Mouse (Mus musculus) liver, embryonic 15.5 days (tissue): ENCODE measurements around the gene Olfr146. TPM values are rescaled to one million over a fixed set of nuclear protein-coding genes. Genes with fewer than 3 reads are reported as not detected.

Experiments used
- ATAC-seq: fragments of 200-750 bp; cut with Nextera tagmentation; 2 replicates; pipeline ENCODE4 v1.8.0; 2017; ENCODE audit warnings: moderate number of reproducible peaks, mild to moderate bottlenecking, moderate library complexity; ENCODE audit not compliant: insufficient read depth
- H3K27ac ChIP-seq: fragments of 300-500 bp; sonication (generic); replicated peaks from 2 replicates; pipeline ENCODE4 v1.5.1; 2015; ENCODE audit warnings: mild to moderate bottlenecking, inconsistent platforms
- H3K27me3 ChIP-seq: fragments of 300-500 bp; sonication (generic); 2 replicates; pipeline ENCODE4 v1.6.1; 2015; ENCODE audit warnings: mild to moderate bottlenecking, inconsistent platforms
- H3K36me3 ChIP-seq: fragments of 300-500 bp; sonication (generic); replicated peaks from 2 replicates; pipeline ENCODE4 v1.6.1; 2015; ENCODE audit warnings: moderate library complexity, mild to moderate bottlenecking, inconsistent platforms
- H3K4me1 ChIP-seq: fragments of 300-500 bp; sonication (generic); replicated peaks from 2 replicates; pipeline ENCODE4 v1.6.1; 2015; ENCODE audit warnings: inconsistent platforms
- H3K4me2 ChIP-seq: fragments of 300-500 bp; sonication (generic); 2 replicates; pipeline ENCODE4 v1.6.1; 2015; ENCODE audit warnings: moderate library complexity, mild to moderate bottlenecking, inconsistent platforms
- H3K4me3 ChIP-seq: fragments of 300-500 bp; sonication (generic); replicated peaks from 2 replicates; pipeline ENCODE4 v1.5.1; 2015; ENCODE audit warnings: mild to moderate bottlenecking, inconsistent platforms
- H3K9ac ChIP-seq: fragments of 300-500 bp; sonication (generic); 2 replicates; pipeline ENCODE4 v1.6.1; 2015; ENCODE audit warnings: moderate library complexity, mild to moderate bottlenecking, inconsistent platforms
- H3K9me3 ChIP-seq: fragments of 300-500 bp; sonication (generic); replicated peaks from 2 replicates; pipeline ENCODE4 v1.6.1; 2016; ENCODE audit warnings: inconsistent platforms
- WGBS: fragments of 180-500 bp; shearing (Covaris S2); methylation state at CpG from one replicate; pipeline ENCODE4 v1.1.7; 2015; ENCODE audit warnings: mixed read lengths; ENCODE audit not compliant: insufficient replicate concordance; 5-methylcytosine and 5-hydroxymethylcytosine counted together
- microRNA-seq: library from miRNA; unstranded; fragments of <30 nt; microRNA quantifications from one replicate; pipeline ENCODE4, GENCODE M21; 2016
- polyA plus RNA-seq: library from polyadenylated mRNA; unstranded; fragments of >200 nt; fragmentation: Nextera tagmentation; extraction: Ambion mirVana; gene quantifications from 2 replicates; pipeline ENCODE4 v1.2.1, GENCODE M21; 2015

Gene Olfr146
- not detected in 2 replicates for polyA plus RNA-seq

- Histone ChIP-seq H3K36me3 (no peaks in the 10 kb centered on the region), H3K4me2 (no peak within 1 kb of the TSS), H3K4me1 (no peaks in the 10 kb centered on the region), H3K27me3 (no peaks in the 10 kb centered on the region), H3K27ac (no peak within 1 kb of the TSS), H3K9ac (no peak within 1 kb of the TSS), H3K4me3 (no peak within 1 kb of the TSS), H3K9me3 (no peaks in the 10 kb centered on the region)
- 51% methylated on average over 1 of the region's 1 CpGs for WGBS
- ATAC-seq, result no peak
Observed at GRCm38 (mm10) chr9:39023277-39023676, at the start of gene Olfr146. Olfr146 (minus strand) TSS chr9:39023377.

GRCm38 (mm10) chr9:39064851-39065250 is 41.7 kb upstream of the Olfr146 start, which contains the start of gene Olfr937:
Olfr937 (minus strand) TSS chr9:39064951.
- no peaks in the 10 kb centered on the region for H3K36me3 ChIP-seq
- no peak within 1 kb of the TSS for H3K4me3 ChIP-seq
- no peaks in the 10 kb centered on the region for H3K4me1 ChIP-seq
- 60% methylated on average over 1 of the region's 1 CpGs for WGBS
- no peaks in the 10 kb centered on the region for H3K27me3 ChIP-seq
- no peak within 1 kb of the TSS for H3K27ac ChIP-seq
- H3K9ac ChIP-seq, result no peak within 1 kb of the TSS
- no peak for ATAC-seq
- no peak within 1 kb of the TSS for H3K4me2 ChIP-seq
- H3K9me3 ChIP-seq, result no peaks in the 10 kb centered on the region

- H3K27ac ChIP-seq, result no peak within 1 kb of the TSS
- H3K36me3 ChIP-seq, result no peaks in the 10 kb centered on the region
- WGBS, result 36% methylated on average over 2 of the region's 2 CpGs
- ATAC-seq, result no peak
- no peak within 1 kb of the TSS for H3K9ac ChIP-seq
- no peak within 1 kb of the TSS for H3K4me3 ChIP-seq
- H3K9me3 ChIP-seq, result no peaks in the 10 kb centered on the region
- no peak within 1 kb of the TSS for H3K4me2 ChIP-seq
- H3K4me1 ChIP-seq, result no peaks in the 10 kb centered on the region
- H3K27me3 ChIP-seq, result no peaks in the 10 kb centered on the region
Observed at GRCm38 (mm10) chr9:38999583-38999982, 23.6 kb downstream of the Olfr146 start, which contains the start of gene Olfr935. Olfr935 (minus strand) TSS chr9:38999683.

GRCm38 (mm10) chr9:38988215-38988614 is 35.0 kb downstream of the Olfr146 start, which contains the start of gene Olfr934:
Olfr934 (minus strand) TSS chr9:38988315.
- Histone ChIP-seq H3K27ac (no peak within 1 kb of the TSS), H3K4me3 (no peak within 1 kb of the TSS), H3K9ac (no peak within 1 kb of the TSS), H3K9me3 (no peaks in the 10 kb centered on the region), H3K27me3 (no peaks in the 10 kb centered on the region), H3K36me3 (no peaks in the 10 kb centered on the region), H3K4me2 (no peak within 1 kb of the TSS), H3K4me1 (no peaks in the 10 kb centered on the region)
- WGBS, result 75% methylated on average over 2 of the region's 2 CpGs
- ATAC-seq, result no peak

- no peak within 1 kb of the TSS for H3K4me2 ChIP-seq
- no peak within 1 kb of the TSS for H3K27ac ChIP-seq
- no peaks in the 10 kb centered on the region for H3K36me3 ChIP-seq
- no peak within 1 kb of the TSS for H3K9ac ChIP-seq
- no peaks in the 10 kb centered on the region for H3K27me3 ChIP-seq
- 50% methylated on average over 4 of the region's 4 CpGs for whole genome bisulfite sequencing
- H3K9me3 ChIP-seq, result no peaks in the 10 kb centered on the region
- ATAC-seq, result no peak
- no peaks in the 10 kb centered on the region for H3K4me1 ChIP-seq
- H3K4me3 ChIP-seq, result no peak within 1 kb of the TSS
Observed at GRCm38 (mm10) chr9:38972013-38972412, 51.2 kb downstream of the Olfr146 start, which contains the start of gene Olfr933. Olfr933 (plus strand) TSS chr9:38972313.

Small RNA genes lying within 50 kb of the gene (microRNA-seq; reads per million reads assigned to microRNA genes)
- not detected for gene Gm25529

Other genes with a start within 250 kb of the Olfr146 start
- not detected in 2 replicates for gene Olfr922, start 208.8 kb downstream of the Olfr146 start, polyA plus RNA-seq
- 0.03 TPM in 1 of 2 replicates, not detected in the other for gene Olfr923, start 196.8 kb downstream of the Olfr146 start, polyA plus RNA-seq
- not detected in 2 replicates for gene Olfr924, start 178.9 kb downstream of the Olfr146 start, polyA plus RNA-seq
- not detected in 2 replicates for gene Olfr26, start 168.3 kb downstream of the Olfr146 start, polyA plus RNA-seq
- not detected in 2 replicates for gene Olfr926, start 146.3 kb downstream of the Olfr146 start, polyA plus RNA-seq
- gene Olfr930, start 93.6 kb downstream of the Olfr146 start, polyA plus RNA-seq, result not detected in 2 replicates
- not detected in 2 replicates for gene Olfr933, start 51.1 kb downstream of the Olfr146 start, polyA plus RNA-seq
- gene Olfr934, start 35.1 kb downstream of the Olfr146 start, polyA plus RNA-seq, result not detected in 2 replicates
- not detected in 2 replicates for gene Olfr935, start 23.7 kb downstream of the Olfr146 start, polyA plus RNA-seq
- gene Olfr937, start 41.6 kb upstream of the Olfr146 start, polyA plus RNA-seq, result not detected in 2 replicates
- not detected in 2 replicates for gene Olfr938, start 55.5 kb upstream of the Olfr146 start, polyA plus RNA-seq
- not detected in 2 replicates for gene Olfr27, start 104.8 kb upstream of the Olfr146 start, polyA plus RNA-seq
- not detected in 2 replicates for gene Olfr943, start 142.9 kb upstream of the Olfr146 start, polyA plus RNA-seq
- not detected in 2 replicates for gene Olfr944, start 178.5 kb upstream of the Olfr146 start, polyA plus RNA-seq
- gene Olfr1537, start 226.6 kb upstream of the Olfr146 start, polyA plus RNA-seq, result not detected in 2 replicates